Mouse (Mus musculus): ENCODE data around the gene Pvrig. TPM values are rescaled to one million over a fixed set of nuclear protein-coding genes. Genes with fewer than 3 reads are reported as not detected.
"Not testable (repeated sequence)": the region's sequence is repeated elsewhere in the genome, so short reads cannot be mapped to it uniquely, and the experiment has no call there.

Gene Pvrig
- under 1 TPM in 1 of 2 experiments, not detected in 1; 0.36 TPM for total RNA-seq (2021)
- long read RNA-seq, experiment 1, result 0 reads
- long read RNA-seq, experiment 2, result 0 reads

GRCm38 (mm10) chr5:138341661-138342060, at the start of gene Pvrig:
Pvrig (plus strand) TSS chr5:138341961.
- DNase-seq, result no peak

GRCm38 (mm10) chr5:138294158-138294557, 47.6 kb upstream of the Pvrig start:
- no peak for DNase-seq

- DNase-seq, result no peak
These were observed 42.1 kb upstream of the Pvrig start for GRCm38 (mm10) chr5:138299613-138300012.

- DNase-seq, result no peak
These were observed 29.0 kb upstream of the Pvrig start for GRCm38 (mm10) chr5:138312795-138313194.

- no peak for DNase-seq
These were observed 1.5 kb downstream of the Pvrig start for GRCm38 (mm10) chr5:138343216-138343615.

- DNase-seq, result not testable (repeated sequence)
These were observed 21.4 kb downstream of the Pvrig start for GRCm38 (mm10) chr5:138363208-138363607.

- not testable (repeated sequence) for DNase-seq
These were observed 23.6 kb downstream of the Pvrig start for GRCm38 (mm10) chr5:138365347-138365746.

Other genes starting within 250 kb of the Pvrig start
- gene Zscan21, start 225.1 kb upstream of the Pvrig start, total RNA-seq (2021), result 10 to 100 TPM; 15.2 to 16.9 TPM
- gene Zfp113, start 186.2 kb upstream of the Pvrig start, total RNA-seq (2021), result 10 to 100 TPM; 11.7 to 12.4 TPM
- gene Cops6, start 180.9 kb upstream of the Pvrig start, total RNA-seq (2021), result 100 to 1,000 TPM; 143 to 152 TPM
- gene Ap4m1, start 170.0 kb upstream of the Pvrig start, total RNA-seq (2021), result 10 to 100 TPM; 19.1 to 19.7 TPM
- 10 to 100 TPM; 33.0 to 34.5 TPM for gene Mcm7, start 169.5 kb upstream of the Pvrig start, total RNA-seq (2021)
- 10 to 100 TPM; 41.2 to 47.5 TPM for gene Taf6, start 154.5 kb upstream of the Pvrig start, total RNA-seq (2021)
- 10 to 100 TPM; 21.5 to 24.7 TPM for gene Cnpy4, start 154.5 kb upstream of the Pvrig start, total RNA-seq (2021)
- gene Mblac1, start 147.6 kb upstream of the Pvrig start, total RNA-seq (2021), result 1 to 10 TPM; 8.5 to 9.2 TPM
- under 1 TPM; 0.26 to 0.43 TPM for gene Nxpe5, start 116.1 kb upstream of the Pvrig start, total RNA-seq (2021)
- gene Lamtor4, start 86.5 kb upstream of the Pvrig start, total RNA-seq (2021), result 10 to 100 TPM; 76.3 to 99.9 TPM
- 10 to 100 TPM; 20.6 to 30.4 TPM for gene BC037034, start 77.9 kb upstream of the Pvrig start, total RNA-seq (2021)
- under 1 TPM in 1 of 2 experiments, not detected in 1; 0.17 TPM for gene Gal3st4, start 69.1 kb upstream of the Pvrig start, total RNA-seq (2021)
- not detected for gene Gm43720, start 62.0 kb upstream of the Pvrig start, total RNA-seq (2021)
- gene Gpc2, start 62.0 kb upstream of the Pvrig start, total RNA-seq (2021), result under 1 TPM; 0.26 to 0.36 TPM
- gene Stag3, start 61.7 kb upstream of the Pvrig start, total RNA-seq (2021), result not detected
- gene Zfp157, start 99.5 kb downstream of the Pvrig start, total RNA-seq (2021), result 1 to 10 TPM; 5.5 to 8.1 TPM
- gene 1700123K08Rik, start 222.8 kb downstream of the Pvrig start, total RNA-seq (2021), result not detected